ENCODE assay signal across 10 mouse cellular contexts in genomic region chr2:35623104-35623377, GRCm38 (mm10).
DNase-seq lines count a peak whose midpoint lies in the region; ATAC-seq and TF ChIP-seq lines count a peak whose summit lies in the region.
"Had no signal": no experiment of that assay in that cellular context is flagged by ENCODE, and none has a peak within 500 bp of the region (broad histone marks: within the 10 kb centered on the region; RNA-seq: fewer than 3 reads in every experiment).

No protein-coding gene starts in this region.

- peaks cover 98% of the 10 kb centered on the region for H3K4me1 ChIP-seq in heart, embryonic 10.5 days
- peaks cover 10 to 81% of the 10 kb centered on the region in 2 experiments; a peak in 3 of 4 replicates for H3K4me1 ChIP-seq in CH12.LX (ENCODE audit: control insufficient read depth in 1 of 2, insufficient read depth in 2 of 2)
- peaks cover 97% of the 10 kb centered on the region for H3K4me1 ChIP-seq in hindbrain, embryonic 10.5 days (replicated peaks)
- H3K4me1 ChIP-seq in liver, embryonic 16.5 days (ENCODE audit: control insufficient read depth, low read depth, low read length), result peaks cover 18% of the 10 kb centered on the region

- TF ChIP-seq EP300 in CH12.LX (IDR thresholded peaks at IDR 0.05; ENCODE audit: low read length), result no peak

- no peak for TF ChIP-seq RAD21 in CH12.LX (IDR thresholded peaks at IDR 0.05; ENCODE audit: low read depth, low read length)

- TF ChIP-seq CTCF in CH12.LX (conservative IDR thresholded peaks at IDR 0.05 in 1 of 2, IDR thresholded peaks at IDR 0.05 in 1 of 2; ENCODE audit: low read depth in 2 of 2, low read length in 2 of 2), result no peak

- H3K9ac ChIP-seq in CH12.LX (ENCODE audit: insufficient read depth, low read depth), result no peak overlapping the region
- H3K9ac ChIP-seq in liver, embryonic 16.5 days (ENCODE audit: low read depth, low read length), result no peak overlapping the region

- H3K79me2 ChIP-seq in CH12.LX (replicated peaks; ENCODE audit: control insufficient read depth, extremely low read depth, insufficient read depth, poor library complexity, severe bottlenecking), result no peaks in the 10 kb centered on the region

- H3K4me2 ChIP-seq in CH12.LX (ENCODE audit: insufficient read depth, low read depth, poor library complexity, severe bottlenecking), result peak overlapping the region; percentile 34
- H3K4me2 ChIP-seq in liver, embryonic 16.5 days (ENCODE audit: low read depth, low read length), result 0 out of 2 replicates have a peak overlapping the region, but pooled peaks have one; percentile 68

- in situ Hi-C loops in CH12.LX (cut with MboI; ENCODE audit: low pct_ligation_motif_present, low pct_unique_long_range_greater_than_20kb, low sequenced_read_pairs), result no loop called here

- H3K36me3 ChIP-seq in heart, embryonic 10.5 days, result peaks cover 11% of the 10 kb centered on the region; the same call in 1 of the 2 replicates
- peaks cover 0 to 15% of the 10 kb centered on the region in 2 experiments for H3K36me3 ChIP-seq in CH12.LX (replicated peaks in 1 of 2; ENCODE audit: control insufficient read depth in 1 of 2, insufficient read depth in 1 of 2, low read length in 1 of 2)
- H3K36me3 ChIP-seq in hindbrain, embryonic 10.5 days, result no peaks in the 10 kb centered on the region; the same call in 1 of the 2 replicates
- H3K36me3 ChIP-seq in liver, embryonic 16.5 days (ENCODE audit: control insufficient read depth, insufficient read depth), result no peaks in the 10 kb centered on the region

- no peak for DNase-seq in heart, embryonic 10.5 days (ENCODE audit: low spot score)
- DNase-seq in heart, adult 8-10 months (ENCODE audit: low spot score), result no peak
- DNase-seq in CH12.LX (ENCODE audit: extremely low read depth), result no peak
- no peak for DNase-seq in hindbrain, embryonic 10.5 days (ENCODE audit: low spot score)
- no peak for DNase-seq in adrenal gland, postnatal 25 days
- no peak for DNase-seq in adrenal gland, adult 2 months
- DNase-seq: adrenal gland, postnatal 14 days; gastrocnemius, postnatal 25 days had no signal

- no peak for TF ChIP-seq POLR2A in CH12.LX (IDR thresholded peaks at IDR 0.05; ENCODE audit: low read depth, low read length)

- dilution Hi-C loops in CH12.LX (cut with MboI; ENCODE audit: extremely low pct_ligation_motif_present, extremely low pct_unique_long_range_greater_than_20kb, low sequenced_read_pairs), result no loop called here

- peak overlapping the region; percentile 74 for H3K4me3 ChIP-seq in heart, embryonic 10.5 days
- H3K4me3 ChIP-seq in CH12.LX (replicated peaks in 1 of 3; ENCODE audit: low read depth in 2 of 3, low read length in 2 of 3, poor library complexity in 1 of 3), result peak overlapping the region in 2 of 3 experiments; percentile 57 to 60
- H3K4me3 ChIP-seq in hindbrain, embryonic 10.5 days, result peak overlapping the region; percentile 73
- no peak overlapping the region for H3K4me3 ChIP-seq in liver, embryonic 16.5 days (ENCODE audit: low read depth, low read length)

- H3K9me3 ChIP-seq in heart, embryonic 10.5 days, result no peaks in the 10 kb centered on the region
- no peaks in the 10 kb centered on the region for H3K9me3 ChIP-seq in CH12.LX (replicated peaks; ENCODE audit: low read length)
- no peaks in the 10 kb centered on the region for H3K9me3 ChIP-seq in hindbrain, embryonic 10.5 days
- no peaks in the 10 kb centered on the region for H3K9me3 ChIP-seq in liver, embryonic 16.5 days (replicated peaks; ENCODE audit: control insufficient read depth, low read length)

- WGBS in heart, embryonic 10.5 days, result 36% methylated on average over 4 of the region's 4 CpGs
- 38% methylated on average over 4 of the region's 4 CpGs for WGBS in hindbrain, embryonic 10.5 days
- 27% methylated on average over 4 of the region's 4 CpGs for WGBS in liver, embryonic 16.5 days (ENCODE audit: insufficient replicate concordance)

- peak overlapping the region; percentile 94 for H3K27ac ChIP-seq in heart, embryonic 10.5 days
- H3K27ac ChIP-seq in CH12.LX (ENCODE audit: insufficient read depth, low read depth), result no peak overlapping the region
- H3K27ac ChIP-seq in hindbrain, embryonic 10.5 days, result peak overlapping the region; percentile 95
- no peak overlapping the region for H3K27ac ChIP-seq in liver, embryonic 16.5 days (ENCODE audit: low read length)

- no peaks in the 10 kb centered on the region for H3K27me3 ChIP-seq in heart, embryonic 10.5 days (ENCODE audit: insufficient read depth, poor library complexity, severe bottlenecking)
- H3K27me3 ChIP-seq in CH12.LX (replicated peaks), result no peaks in the 10 kb centered on the region
- H3K27me3 ChIP-seq in hindbrain, embryonic 10.5 days (ENCODE audit: insufficient read depth, poor library complexity, severe bottlenecking), result no peaks in the 10 kb centered on the region
- H3K27me3 ChIP-seq in liver, embryonic 16.5 days (ENCODE audit: control insufficient read depth, insufficient read depth, low read depth, low read length), result peaks cover 12% of the 10 kb centered on the region

- no peak for ATAC-seq in liver, embryonic 16.5 days (ENCODE audit: low read depth)
- no peak for ATAC-seq in erythroblast, adult 5-6 weeks (replicated peaks; ENCODE audit: low FRiP score, poor library complexity, severe bottlenecking)

TF ChIP-seq in CH12.LX, 34 proteins besides CTCF, POLR2A, EP300 and RAD21:
- TF ChIP-seq ZNF384 (IDR thresholded peaks at IDR 0.05; ENCODE audit: low read depth, low read length), result no peak
- no peak for TF ChIP-seq NELFE (IDR thresholded peaks at IDR 0.05; ENCODE audit: low read depth, low read length)

Comparison
In these comparisons a context has a peak if more than half of its experiments do, and no peak if none do; other contexts are left out.
1. H3K27ac ChIP-seq: peak in heart, embryonic 10.5 days (single experiment) and hindbrain, embryonic 10.5 days (single experiment); none in CH12.LX (single experiment) and liver, embryonic 16.5 days (single experiment).